Mouse (Mus musculus) brain, embryonic 18.5 days (tissue): ENCODE results near the gene Tmem240.
"Not testable (repeated sequence)": the region's sequence is repeated elsewhere in the genome, so short reads cannot be mapped to it uniquely, and the experiment has no call there.

ENCODE experiments used
- DNase-seq: peaks from one replicate; pipeline ENCODE4 v3.0.0-alpha.2; 2012; ENCODE audit warnings: low read depth, low spot score

The Tmem240 gene

DNA sequence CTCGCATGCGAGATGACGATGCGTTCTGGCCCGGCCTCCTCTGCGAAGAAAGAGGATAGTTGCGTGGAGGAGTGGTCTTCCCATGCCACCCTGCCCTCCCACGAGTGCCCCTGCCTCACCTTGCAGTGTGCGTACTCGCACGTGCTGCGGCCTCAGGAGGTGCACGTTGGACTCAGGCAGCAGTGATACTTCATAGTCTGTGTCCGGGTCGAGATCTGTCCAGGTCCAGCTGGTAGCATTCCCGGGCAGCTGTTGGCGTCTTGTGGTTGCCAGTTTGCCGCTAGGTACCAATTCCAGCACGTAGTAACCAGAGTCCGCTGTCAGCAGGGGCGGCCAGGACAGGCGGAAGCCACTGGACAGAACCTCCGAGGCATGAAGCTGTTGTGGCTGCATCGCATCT, 36.0 kb downstream of the Tmem240 start:
- DNase-seq: no peak

DNA sequence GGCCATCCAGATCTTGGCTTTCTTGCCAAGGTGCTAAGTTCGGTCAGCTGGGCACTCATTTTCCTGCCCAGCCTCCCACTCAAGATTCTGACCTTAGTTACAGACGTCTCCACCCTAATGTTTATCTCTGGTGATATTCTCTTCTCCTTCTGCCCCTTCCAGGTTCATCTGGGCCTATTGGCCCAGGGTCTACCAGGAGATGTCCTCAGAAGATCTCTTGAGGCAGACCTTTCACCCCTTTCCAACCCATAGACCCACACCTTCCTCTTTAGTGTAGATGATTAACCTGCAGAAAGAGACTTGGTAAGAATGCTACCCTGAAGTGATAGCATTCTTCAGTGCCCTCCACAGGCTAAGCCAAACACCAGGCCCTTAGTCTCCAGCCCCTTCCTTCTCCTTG, 37.1 kb downstream of the Tmem240 start:
- DNase-seq: no peak

DNA sequence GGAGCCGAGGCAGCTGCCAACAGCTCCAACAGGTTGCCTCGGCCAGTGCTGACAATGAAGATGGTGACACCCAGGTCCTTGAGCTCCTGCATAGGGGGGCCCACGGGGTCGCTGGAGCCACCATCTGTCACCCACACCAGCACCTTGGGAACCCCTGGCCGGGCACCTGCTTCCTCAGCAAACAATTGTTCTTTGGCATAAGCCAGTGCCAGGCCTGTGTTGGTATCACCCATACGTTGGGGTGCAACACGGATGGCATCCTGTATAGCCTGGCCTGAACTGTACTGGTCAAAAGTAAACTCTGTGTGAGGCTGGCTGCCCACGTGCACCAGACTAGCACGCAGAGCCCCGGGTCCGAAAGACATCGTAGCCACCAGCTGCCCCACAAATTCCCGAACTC, 38.2 kb downstream of the Tmem240 start:
- no peak for DNase-seq

DNA sequence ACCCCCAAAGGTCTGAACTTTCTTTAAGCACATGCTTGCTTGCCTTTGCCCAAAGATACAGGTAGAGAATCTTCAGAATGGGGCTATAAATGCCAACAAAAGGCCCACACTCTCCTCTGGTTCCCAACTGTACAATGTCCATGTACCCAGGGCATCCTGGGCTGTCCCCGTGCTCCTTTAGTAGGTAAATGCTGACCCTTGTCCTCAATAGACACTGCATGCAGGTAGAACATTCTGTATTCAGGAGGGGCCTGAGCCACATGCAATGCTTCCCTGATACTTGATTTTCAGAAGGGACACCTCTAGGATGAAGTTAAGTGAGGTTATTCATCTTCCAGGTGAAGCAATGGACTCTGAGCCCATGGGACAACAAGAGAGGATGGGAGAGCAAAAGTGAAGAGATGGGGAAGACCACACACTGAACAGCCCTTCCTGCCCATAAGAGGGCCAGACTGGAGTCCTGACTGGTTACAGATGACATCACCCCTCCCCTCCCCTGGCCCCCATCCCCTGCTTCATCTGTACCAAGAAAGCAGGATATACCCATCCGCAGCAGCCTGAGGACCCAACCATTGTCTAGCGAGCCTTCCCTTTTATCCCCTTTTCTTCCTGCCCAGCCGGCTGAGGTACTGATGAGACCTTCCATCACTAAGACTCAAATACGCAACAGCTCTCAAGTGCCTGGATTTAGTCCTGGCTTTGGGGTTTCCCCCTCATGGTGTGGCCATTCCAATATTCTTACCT, 38.9 kb downstream of the Tmem240 start:
- no peak for DNase-seq

DNA sequence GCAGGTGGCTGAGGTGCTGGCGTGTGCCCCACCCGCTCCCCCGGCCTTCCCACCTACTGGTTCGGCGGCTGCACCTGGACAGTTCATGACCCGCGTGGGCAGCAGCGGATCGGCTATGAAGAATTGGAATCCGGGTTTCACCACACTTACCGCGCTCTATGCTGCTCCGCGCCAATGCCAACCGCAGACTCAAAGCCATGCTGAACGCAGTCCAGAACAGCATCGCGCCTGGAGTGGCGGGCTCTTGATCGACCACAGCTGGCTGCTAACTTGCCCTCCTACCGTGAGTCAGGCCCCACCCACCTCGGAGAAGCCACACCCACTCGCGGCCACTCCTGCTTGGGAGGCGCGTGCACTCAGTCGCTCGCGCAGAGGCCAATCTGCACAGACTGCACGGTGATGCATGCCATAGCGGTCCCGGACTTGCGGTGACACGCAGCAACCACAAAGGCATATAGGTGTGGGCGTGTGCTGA, 39.7 kb downstream of the Tmem240 start, which contains the start of gene Vwa1:
Gene Vwa1, minus strand, starts transcription at position 419 of the 475 bp plus-strand sequence.
- DNase-seq: no peak

DNA sequence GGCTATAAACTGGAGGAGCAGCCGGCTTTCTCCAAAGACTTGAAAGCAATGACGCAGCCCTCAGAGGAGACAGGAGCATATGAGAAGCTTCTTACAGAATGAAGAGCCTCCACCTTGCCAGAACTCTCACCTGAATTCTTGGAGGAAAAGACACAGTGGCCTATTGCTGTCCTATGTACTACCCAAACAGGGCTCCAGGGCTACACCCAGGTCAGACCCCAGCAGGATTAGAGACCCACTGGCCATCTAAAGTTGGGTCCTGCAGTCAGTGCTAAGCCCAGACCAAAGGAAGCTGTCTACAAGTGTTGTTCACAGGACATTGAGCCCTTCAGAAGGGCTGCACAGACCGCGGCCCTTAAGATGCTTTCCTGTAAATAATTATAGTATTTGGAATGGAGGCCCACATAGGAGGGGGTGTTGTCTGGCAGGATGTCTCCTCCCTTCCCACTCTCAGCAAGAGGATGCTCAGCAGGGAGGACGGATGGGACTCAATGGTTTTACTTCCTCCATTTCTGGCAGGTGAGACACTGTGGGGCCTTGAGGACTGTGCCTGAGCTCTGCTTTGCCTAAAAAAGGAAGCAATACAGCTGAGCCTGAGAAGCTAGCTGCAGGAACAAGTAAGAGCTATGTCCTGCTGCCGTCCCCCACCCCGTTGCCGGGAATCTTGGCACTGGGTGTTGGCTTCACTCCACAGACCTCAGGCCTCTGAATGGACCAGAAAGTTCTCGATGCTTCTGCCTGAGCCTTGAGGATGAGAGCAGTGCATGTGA, 40.6 kb downstream of the Tmem240 start:
- no peak for DNase-seq

DNA sequence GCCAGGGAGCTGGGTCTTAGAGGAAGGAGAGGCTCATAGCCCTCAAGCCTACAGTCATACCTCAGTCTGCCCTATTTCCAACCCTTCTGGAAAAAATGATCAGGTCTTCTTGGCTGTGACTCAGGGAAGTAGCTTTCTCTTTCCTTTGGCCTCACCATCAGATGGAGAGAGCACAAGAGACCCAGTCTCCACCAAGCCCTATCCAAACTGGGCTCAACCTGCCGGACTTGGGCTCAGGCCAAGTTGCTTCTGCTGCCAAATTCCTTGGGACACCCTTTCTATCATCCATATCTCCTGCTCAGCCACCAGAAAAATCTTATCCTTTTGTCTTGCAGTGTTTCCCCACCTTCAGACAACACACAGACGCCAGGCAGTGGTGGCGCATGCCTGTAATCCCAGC, 41.3 kb downstream of the Tmem240 start:
- no peak for DNase-seq

DNA sequence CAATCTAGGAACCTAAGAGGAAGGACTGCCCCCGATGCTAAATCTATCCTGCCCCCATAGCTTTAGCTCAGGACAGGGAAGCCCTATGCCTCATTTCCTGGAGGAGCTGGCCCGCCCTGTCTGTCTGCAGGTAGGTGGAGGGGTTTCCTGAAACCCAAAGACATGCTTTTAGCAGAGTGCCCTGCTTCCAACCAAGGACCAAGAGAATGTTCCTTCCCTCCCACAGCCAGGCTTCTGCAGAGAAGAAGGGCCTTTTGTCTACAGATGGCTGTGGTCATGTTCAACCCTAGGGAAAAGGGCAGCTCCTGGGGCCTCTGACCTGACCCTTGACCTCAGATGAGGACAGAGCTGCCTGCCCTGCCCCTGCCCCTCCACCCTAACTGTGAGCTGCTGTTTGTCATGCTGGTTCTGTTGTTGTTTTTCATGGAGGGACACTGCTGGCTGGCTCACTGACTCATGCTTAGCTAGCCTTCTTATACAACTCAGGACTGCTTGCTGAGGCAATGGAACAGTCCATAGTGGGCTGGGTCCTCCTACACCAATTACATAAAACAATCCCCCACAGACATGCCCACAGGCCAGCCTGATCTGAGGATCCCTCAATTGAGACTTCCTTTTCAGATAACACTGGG, 42.2 kb downstream of the Tmem240 start:
- no peak for DNase-seq

DNA sequence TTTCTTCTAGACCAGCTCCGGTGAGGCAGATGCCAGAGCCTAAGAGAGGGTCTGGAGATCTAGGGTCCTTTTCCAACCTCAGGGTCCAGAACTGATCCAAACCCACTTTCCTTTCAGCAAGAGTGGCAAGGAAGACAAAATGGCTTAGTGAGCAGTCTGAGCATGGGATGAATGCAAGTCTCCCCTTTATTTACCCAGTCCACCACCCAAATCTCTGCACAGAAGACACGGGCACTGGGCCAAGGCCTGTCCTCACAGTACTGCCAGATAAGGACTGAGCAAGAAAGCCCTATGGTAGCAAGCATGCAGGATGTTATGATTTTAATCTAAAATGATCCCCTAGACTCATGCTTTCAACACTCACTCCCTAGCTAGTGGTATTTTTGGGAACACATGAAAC, 43.2 kb downstream of the Tmem240 start:
- DNase-seq: no peak

DNA sequence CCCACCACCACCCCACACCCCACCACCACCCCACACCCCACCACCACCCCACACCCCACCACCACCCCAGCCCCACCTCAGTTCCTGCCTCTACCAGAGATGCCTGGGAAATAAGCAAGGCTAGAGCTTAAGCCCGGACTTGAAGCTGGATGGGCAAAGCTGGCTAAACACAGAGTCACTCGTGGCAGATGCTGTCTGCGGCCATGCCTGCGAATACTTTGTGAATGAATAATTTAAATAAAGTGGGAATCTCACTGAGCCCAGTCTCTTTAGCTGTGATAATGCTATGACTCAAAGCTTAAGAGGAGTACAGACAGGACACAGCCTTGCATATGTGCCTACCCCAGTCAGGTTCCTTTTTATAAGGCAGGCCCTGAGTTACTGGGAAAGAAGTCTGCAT, 44.9 kb downstream of the Tmem240 start:
- DNase-seq: no peak

DNA sequence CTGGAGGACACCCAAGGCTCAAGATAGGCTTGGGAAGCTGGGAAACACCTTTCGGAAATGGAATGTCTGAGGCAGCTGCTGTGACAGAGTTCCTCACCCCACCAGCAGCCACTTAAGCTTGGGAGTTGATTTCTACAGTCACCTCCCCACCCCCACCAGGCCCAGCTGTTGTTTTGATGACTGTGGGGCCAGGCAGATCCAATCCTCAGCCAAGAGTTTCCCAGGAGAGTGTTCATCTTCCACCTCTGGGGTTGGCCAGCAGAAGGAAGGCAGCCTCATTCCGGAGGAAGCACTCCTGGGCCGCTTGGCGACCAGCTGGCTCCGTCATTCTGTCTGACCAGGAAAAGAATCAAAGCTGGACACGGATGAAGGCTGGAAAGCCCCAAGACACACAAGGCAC, 46.3 kb downstream of the Tmem240 start:
- DNase-seq: no peak

DNA sequence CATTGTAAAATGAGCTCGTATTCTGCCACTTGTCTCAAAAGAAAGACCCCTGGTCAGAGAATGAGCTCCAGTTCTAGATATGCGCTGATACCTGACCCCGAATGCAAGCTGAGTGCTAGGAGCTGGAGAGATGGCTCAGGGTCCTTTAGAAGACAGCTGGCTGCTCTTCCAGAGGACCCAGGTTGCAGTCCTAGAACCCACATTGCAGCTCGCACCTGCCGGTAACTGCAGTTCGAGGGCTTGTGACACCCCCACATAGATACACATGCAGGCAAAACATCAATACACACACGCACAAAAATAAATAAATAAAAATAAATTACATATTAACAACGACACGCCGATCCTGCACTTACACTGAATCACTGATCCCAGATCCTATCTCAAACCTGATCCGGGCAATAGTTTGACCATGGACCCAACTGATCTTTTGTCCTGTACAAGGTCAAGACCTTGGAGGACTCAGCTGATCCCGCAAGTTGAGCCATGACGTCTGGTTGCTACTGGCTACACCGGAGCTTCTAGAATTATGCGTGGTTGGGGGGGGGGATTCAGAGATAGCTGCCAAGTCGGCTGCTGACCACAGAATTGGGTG, 49.0 kb downstream of the Tmem240 start:
- no peak for DNase-seq

DNA sequence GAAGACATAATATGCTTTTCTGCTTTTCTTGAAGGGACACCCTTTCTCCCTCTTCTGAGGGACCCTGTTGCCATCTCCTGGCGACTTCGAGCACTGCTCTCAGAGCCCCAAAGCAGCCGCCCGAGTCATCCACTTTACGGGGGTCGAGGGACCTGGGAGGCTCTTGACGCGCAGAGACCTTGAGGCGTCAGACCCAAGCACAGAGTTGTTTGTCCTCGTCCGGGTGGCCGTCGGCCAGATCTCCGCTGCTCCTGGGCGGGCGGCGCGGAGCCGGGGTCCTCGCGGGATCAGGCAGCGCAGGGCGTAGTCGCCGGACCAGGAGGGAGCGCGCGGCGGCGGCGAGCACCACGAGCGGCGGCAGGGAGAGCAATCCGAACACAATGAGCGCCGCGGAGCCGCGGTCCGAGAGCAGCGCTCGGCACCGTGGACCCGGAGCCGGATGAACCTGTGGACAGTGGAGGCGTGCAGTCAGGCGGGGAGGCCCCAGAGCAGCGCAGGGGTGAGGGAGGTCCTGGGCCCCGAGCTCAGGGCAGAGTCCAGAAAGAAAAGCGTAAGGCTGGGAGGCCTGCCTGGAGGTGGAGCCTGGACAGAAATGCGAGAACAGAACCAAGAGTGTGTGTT, 49.6 kb downstream of the Tmem240 start:
- DNase-seq: peak; percentile 72

DNA sequence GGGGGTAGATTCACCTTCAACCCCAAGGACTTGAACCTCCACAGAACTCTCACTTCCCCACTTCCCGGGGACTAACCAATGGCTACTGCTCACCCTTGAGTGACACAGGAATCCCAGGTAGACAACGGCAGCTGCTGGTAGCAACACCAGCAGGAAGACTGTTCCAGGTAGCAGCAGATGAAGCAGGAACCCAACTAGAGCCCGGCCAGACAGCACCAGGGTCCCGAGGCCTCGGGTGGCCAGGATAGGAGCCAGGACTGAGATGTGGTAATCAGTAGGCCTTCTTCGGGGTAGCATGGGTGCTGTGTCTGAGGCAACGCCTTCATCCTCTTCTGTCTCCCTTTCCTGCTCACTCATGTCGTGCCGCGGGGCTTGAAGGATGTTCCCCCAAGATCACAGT, 50.6 kb downstream of the Tmem240 start:
- no peak for DNase-seq

DNA sequence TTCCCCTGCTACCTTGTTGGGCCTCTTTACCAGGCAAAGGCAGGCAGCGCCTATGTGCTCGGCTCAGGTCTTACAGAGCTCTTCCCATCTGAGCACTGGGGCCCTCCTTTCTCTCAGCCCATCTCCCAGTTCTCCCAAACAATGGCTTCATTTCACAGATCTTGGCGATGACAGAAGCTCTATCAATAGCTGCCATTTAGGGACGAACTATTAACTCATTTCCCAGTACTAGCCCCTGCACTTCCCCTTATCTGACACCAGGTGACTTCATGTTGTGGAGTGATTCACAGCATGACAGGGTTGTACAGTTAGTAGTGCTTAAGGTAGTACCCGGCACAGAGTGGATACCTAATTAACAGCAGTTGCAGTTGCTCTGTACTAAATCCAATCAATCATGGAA, 51.2 kb downstream of the Tmem240 start, which contains the start of gene Tmem88b:
Gene Tmem88b, minus strand, starts transcription at position 56 of the 400 bp plus-strand sequence.
- no peak for DNase-seq

DNA sequence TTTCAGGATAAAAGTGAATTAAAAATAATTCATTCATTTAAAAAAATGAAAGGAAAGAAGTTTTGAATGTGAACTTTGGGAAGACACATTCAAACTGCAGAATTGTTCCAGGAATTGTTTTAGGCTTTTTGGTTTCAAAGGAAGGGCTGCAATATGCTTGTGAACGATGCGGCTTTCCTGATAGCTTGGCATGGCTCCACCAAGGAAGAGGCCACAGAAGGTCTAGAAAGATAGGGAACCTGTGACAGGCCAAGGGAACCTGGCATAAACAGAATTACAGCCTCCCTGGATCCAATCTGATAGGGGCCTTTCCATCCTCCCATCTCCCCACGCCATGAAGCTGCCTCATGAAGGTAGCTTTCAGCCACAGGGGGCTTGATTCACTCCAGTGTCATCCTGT, 53.7 kb downstream of the Tmem240 start:
- DNase-seq: no peak

DNA sequence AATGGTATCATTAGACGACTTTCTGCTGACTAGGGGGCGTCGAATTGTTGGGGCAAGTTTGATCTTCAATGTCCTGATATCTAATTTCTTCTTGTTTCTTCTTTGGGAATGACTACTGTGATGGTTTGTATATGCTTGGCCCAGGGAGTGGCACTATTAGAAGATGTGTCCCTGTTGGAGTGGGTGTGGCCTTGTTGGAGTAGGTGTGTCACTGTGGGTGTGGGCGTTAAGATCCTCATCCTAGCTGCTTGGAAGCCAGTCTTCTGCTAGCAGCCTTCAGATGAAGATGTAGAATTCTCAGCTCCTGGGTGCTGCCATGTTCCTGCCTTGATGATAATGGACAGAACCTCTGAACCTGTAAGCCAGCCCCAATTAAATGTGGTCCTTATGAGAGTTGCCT, 54.2 kb downstream of the Tmem240 start:
- not testable (repeated sequence) for DNase-seq

DNA sequence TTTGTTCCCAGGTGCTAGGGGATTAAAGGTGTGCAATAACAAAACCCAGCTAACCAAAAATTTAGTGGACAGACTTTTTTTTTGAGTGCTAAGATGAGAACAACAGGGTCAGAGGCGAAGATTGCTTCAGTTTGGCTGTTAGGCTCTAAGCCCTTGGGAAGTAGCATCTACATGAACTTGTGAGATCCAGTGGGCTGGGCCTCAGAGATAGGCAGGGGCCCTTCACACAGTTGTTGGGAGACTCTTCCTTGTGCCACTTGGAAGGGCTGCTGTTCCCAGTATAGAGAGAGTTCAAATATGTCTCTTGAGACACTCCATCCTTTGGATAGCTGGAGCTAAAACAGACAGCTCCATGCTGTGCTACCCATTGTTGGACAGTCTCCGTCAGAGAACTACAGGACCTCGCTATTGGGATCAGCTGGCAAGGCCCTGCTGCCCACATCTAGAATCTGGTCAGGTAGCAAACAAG, 55.5 kb downstream of the Tmem240 start, which contains the start of gene Ankrd65:
Gene Ankrd65, plus strand, starts transcription at position 419 of the 469 bp plus-strand sequence.
- no peak for DNase-seq
